20 mouse cellular contexts compared by ENCODE assay signal in genomic region chr16:8388491-8388890, GRCm38 (mm10). TPM values are rescaled to one million over a fixed set of nuclear protein-coding genes. Genes with fewer than 3 reads are reported as not detected.
"Had no signal": no experiment of that assay in that cellular context is flagged by ENCODE, and none has a peak within 500 bp of the region (broad histone marks: within the 10 kb centered on the region; RNA-seq: fewer than 3 reads in every experiment).

No protein-coding gene starts in this region.

- H3K27me3 ChIP-seq: liver, embryonic 15.5 days; neural tube, embryonic 12.5 days had no signal

- H3K4me2 ChIP-seq: limb, embryonic 12.5 days; liver, embryonic 15.5 days; lung, embryonic 14.5 days; neural tube, embryonic 12.5 days had no signal

- H3K36me3 ChIP-seq: limb, embryonic 12.5 days; liver, embryonic 15.5 days; midbrain, embryonic 10.5 days; neural tube, embryonic 12.5 days had no signal

- H3K27ac ChIP-seq: limb, embryonic 12.5 days; liver, embryonic 15.5 days; midbrain, embryonic 10.5 days; neural tube, embryonic 12.5 days had no signal

- H3K9me3 ChIP-seq: limb, embryonic 12.5 days; liver, embryonic 15.5 days; midbrain, embryonic 10.5 days; neural tube, embryonic 12.5 days had no signal

- H3K4me1 ChIP-seq: limb, embryonic 12.5 days; liver, embryonic 15.5 days; midbrain, embryonic 10.5 days; neural tube, embryonic 12.5 days had no signal

- DNase-seq: kidney, postnatal 10 days; layer of hippocampus, postnatal 36 days; lung, embryonic 14.5 days; lung, postnatal 10 days; lung, postnatal 4 days; midbrain, embryonic 14.5 days; thymus, adult 2 months; thymus, postnatal 25 days had no signal

- H3K4me3 ChIP-seq: limb, embryonic 12.5 days; liver, embryonic 15.5 days; midbrain, embryonic 10.5 days; myocyte; neural tube, embryonic 12.5 days had no signal

- H3K9ac ChIP-seq: limb, embryonic 12.5 days; liver, embryonic 15.5 days; lung, embryonic 14.5 days; neural tube, embryonic 12.5 days had no signal

RNA-seq across cellular contexts. Expression of gene Tmem114, which starts 36.4 kb away (rescaled TPM):
- total RNA-seq: liver, adult 2 months; megakaryocyte, adult 5-6 weeks; neutrophil, adult 5-6 weeks had no signal
- polyA plus RNA-seq: kidney, embryonic 14.5 days; large intestine, adult 2 months; limb, embryonic 12.5 days; liver, adult 2 months; liver, embryonic 15.5 days; lung, embryonic 14.5 days; midbrain, embryonic 10.5 days; midbrain, embryonic 14.5 days; myocyte; neural tube, embryonic 12.5 days; stomach, embryonic 14.5 days; urinary bladder, adult 2 months had no signal
